Mouse (Mus musculus): ENCODE data around the gene Cd164. TPM values are rescaled to one million over a fixed set of nuclear protein-coding genes. Genes with fewer than 3 reads are reported as not detected.
"Not testable (repeated sequence)": the region's sequence is repeated elsewhere in the genome, so short reads cannot be mapped to it uniquely, and the experiment has no call there.

Cd164 gene
- polyA plus RNA-seq, 1 experiment from 2014 or later: 171 TPM

- peak overlapping the region; percentile 77 for H3K9ac ChIP-seq (ENCODE audit: low read length)
- peak overlapping the region; percentile 47 for H3K4me3 ChIP-seq (ENCODE audit: low read depth, low read length)
- peaks cover 8% of the 10 kb centered on the region for H3K4me1 ChIP-seq (ENCODE audit: control insufficient read depth, insufficient read depth, low read length)
- WGBS: 27% methylated on average over 8 of the region's 8 CpGs
- H3K36me3 ChIP-seq (ENCODE audit: control insufficient read depth, insufficient read depth, low read length): peaks cover 2% of the 10 kb centered on the region; the same call in 1 of the 2 replicates
- H3K27me3 ChIP-seq (ENCODE audit: control insufficient read depth, insufficient read depth, low read length): no peaks in the 10 kb centered on the region
- no peaks in the 10 kb centered on the region for H3K9me3 ChIP-seq (ENCODE audit: control insufficient read depth, low read length)
- no peak for ATAC-seq (ENCODE audit: insufficient number of reproducible peaks, low FRiP score, low TSS enrichment, low read depth)
- no peak overlapping the region for H3K27ac ChIP-seq (replicated peaks; ENCODE audit: low read depth, low read length)
- H3K4me2 ChIP-seq (ENCODE audit: low read depth, severe bottlenecking): peak overlapping the region; percentile 94
- no peak for DNase-seq (ENCODE audit: low spot score)
These were observed 29.9 kb upstream of the Cd164 start for GRCm38 (mm10) chr10:41489294-41489693.

DNA sequence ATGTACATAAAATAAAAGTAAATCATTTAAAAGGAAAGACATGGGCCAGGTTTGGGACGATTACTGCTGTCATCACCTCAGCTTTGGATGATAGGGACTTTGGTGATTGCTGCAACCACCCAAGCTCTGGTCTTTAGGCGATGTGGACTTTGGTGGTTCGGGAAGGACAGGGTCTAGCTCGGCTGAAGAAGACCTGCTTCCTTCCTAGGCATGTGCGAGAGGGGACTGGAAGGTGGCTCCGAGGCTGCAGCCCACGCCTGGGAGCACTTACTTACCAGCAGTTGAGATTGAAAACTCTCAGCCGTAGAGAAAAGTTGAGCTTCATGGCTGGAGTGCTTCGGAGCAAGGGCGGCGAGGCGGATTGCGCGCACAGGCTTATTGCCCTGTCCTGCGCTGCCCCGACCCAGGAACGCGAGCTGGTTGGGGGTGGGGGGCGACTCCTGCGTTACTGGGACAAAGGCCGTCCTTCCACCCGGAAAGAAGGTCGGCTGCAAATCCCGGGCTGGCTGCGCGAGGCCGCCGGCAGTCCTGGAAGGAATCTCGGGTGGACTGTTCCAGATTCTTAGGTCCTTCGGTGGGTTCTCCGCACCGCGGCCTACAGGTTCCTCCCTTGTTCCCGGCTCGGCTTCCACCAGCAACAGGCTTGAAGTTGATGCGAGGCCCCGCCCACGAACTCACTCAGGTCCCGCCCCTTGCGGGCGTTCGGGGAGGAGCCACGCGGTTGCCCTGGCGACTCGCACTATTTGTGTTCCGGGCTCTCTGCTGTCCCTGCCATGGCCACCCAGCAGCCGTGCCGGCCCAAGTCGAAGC is 29.3 kb upstream of the Cd164 start, which contains the start of the genes Smpd2 and Ppil6:
TSS of gene Smpd2 (minus strand) at position 662 of the 810 bp plus-strand sequence.
TSS of gene Ppil6 (plus strand) at position 732 of the 810 bp plus-strand sequence.
- peak within 1 kb of the TSS; percentile 94 for H3K4me2 ChIP-seq (ENCODE audit: low read depth, severe bottlenecking)
- H3K36me3 ChIP-seq (ENCODE audit: control insufficient read depth, insufficient read depth, low read length): peaks cover 1% of the 10 kb centered on the region; the same call in 1 of the 2 replicates
- H3K27me3 ChIP-seq (ENCODE audit: control insufficient read depth, insufficient read depth, low read length): no peaks in the 10 kb centered on the region
- under 1% methylated on average over 50 of the region's 50 CpGs for WGBS
- H3K27ac ChIP-seq (replicated peaks; ENCODE audit: low read depth, low read length): 0 out of 2 replicates have a peak within 1 kb of the TSS, but pooled peaks have one; percentile 2
- DNase-seq (ENCODE audit: low spot score): peak; percentile 98
- H3K9ac ChIP-seq (ENCODE audit: low read length): peak within 1 kb of the TSS; percentile 77
- no peaks in the 10 kb centered on the region for H3K9me3 ChIP-seq (ENCODE audit: control insufficient read depth, low read length)
- peaks cover 8% of the 10 kb centered on the region for H3K4me1 ChIP-seq (ENCODE audit: control insufficient read depth, insufficient read depth, low read length)
- peak within 1 kb of the TSS; percentile 47 for H3K4me3 ChIP-seq (ENCODE audit: low read depth, low read length)
- ATAC-seq (ENCODE audit: insufficient number of reproducible peaks, low FRiP score, low TSS enrichment, low read depth): peak; percentile 96

- peak overlapping the region; percentile 47 for H3K4me3 ChIP-seq (ENCODE audit: low read depth, low read length)
- WGBS: under 1% methylated on average over 29 of the region's 29 CpGs
- no peaks in the 10 kb centered on the region; the same call in 1 of the 2 replicates for H3K36me3 ChIP-seq (ENCODE audit: control insufficient read depth, insufficient read depth, low read length)
- peak overlapping the region; percentile 94 for H3K4me2 ChIP-seq (ENCODE audit: low read depth, severe bottlenecking)
- H3K27ac ChIP-seq (replicated peaks; ENCODE audit: low read depth, low read length): no peak overlapping the region
- H3K27me3 ChIP-seq (ENCODE audit: control insufficient read depth, insufficient read depth, low read length): no peaks in the 10 kb centered on the region
- ATAC-seq (ENCODE audit: insufficient number of reproducible peaks, low FRiP score, low TSS enrichment, low read depth): no peak; the same call in 1 of the 2 replicates
- no peaks in the 10 kb centered on the region for H3K9me3 ChIP-seq (ENCODE audit: control insufficient read depth, low read length)
- no peak for DNase-seq (ENCODE audit: low spot score)
- peaks cover 8% of the 10 kb centered on the region for H3K4me1 ChIP-seq (ENCODE audit: control insufficient read depth, insufficient read depth, low read length)
- H3K9ac ChIP-seq (ENCODE audit: low read length): peak overlapping the region; percentile 77
These were observed 28.7 kb upstream of the Cd164 start for GRCm38 (mm10) chr10:41490518-41490873.

DNA sequence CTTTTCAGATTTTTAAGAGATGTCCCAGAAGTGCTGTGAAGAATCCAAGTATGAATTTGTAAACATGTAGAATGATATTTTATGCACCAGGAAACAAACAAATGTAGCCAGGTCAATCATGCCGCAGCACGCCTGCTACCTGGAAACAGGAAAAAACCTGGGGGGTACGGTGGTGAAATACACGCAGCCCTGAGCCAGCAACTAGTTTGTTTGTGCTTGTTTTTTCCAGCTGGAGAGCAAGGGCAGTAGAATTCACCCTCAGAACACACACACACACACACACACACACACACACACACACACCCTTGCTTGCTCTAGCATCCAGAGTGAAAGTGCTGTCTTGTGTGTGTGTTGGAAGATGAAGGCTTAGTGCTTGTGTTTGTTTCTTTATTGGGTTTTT is 28.1 kb upstream of the Cd164 start:
- Histone ChIP-seq H3K27ac (replicated peaks; ENCODE audit: low read depth, low read length) (no peak overlapping the region), H3K9me3 (ENCODE audit: control insufficient read depth, low read length) (no peaks in the 10 kb centered on the region), H3K4me2 (ENCODE audit: low read depth, severe bottlenecking) (no peak overlapping the region), H3K9ac (ENCODE audit: low read length) (no peak overlapping the region), H3K4me1 (ENCODE audit: control insufficient read depth, insufficient read depth, low read length) (peaks cover 8% of the 10 kb centered on the region), H3K4me3 (ENCODE audit: low read depth, low read length) (no peak overlapping the region), H3K36me3 (ENCODE audit: control insufficient read depth, insufficient read depth, low read length) (no peaks in the 10 kb centered on the region; the same call in 1 of the 2 replicates), H3K27me3 (ENCODE audit: control insufficient read depth, insufficient read depth, low read length) (no peaks in the 10 kb centered on the region)
- no peak for DNase-seq (ENCODE audit: low spot score)
- no peak for ATAC-seq (ENCODE audit: insufficient number of reproducible peaks, low FRiP score, low TSS enrichment, low read depth)
- WGBS: 52% methylated on average over 4 of the region's 4 CpGs

- H3K4me2 ChIP-seq (ENCODE audit: low read depth, severe bottlenecking): no peak overlapping the region
- 71% methylated on average over 4 of the region's 4 CpGs for WGBS
- ATAC-seq (ENCODE audit: insufficient number of reproducible peaks, low FRiP score, low TSS enrichment, low read depth): no peak
- no peaks in the 10 kb centered on the region for H3K4me1 ChIP-seq (ENCODE audit: control insufficient read depth, insufficient read depth, low read length)
- H3K27me3 ChIP-seq (ENCODE audit: control insufficient read depth, insufficient read depth, low read length): no peaks in the 10 kb centered on the region
- no peaks in the 10 kb centered on the region for H3K9me3 ChIP-seq (ENCODE audit: control insufficient read depth, low read length)
- H3K9ac ChIP-seq (ENCODE audit: low read length): no peak overlapping the region
- H3K4me3 ChIP-seq (ENCODE audit: low read depth, low read length): no peak overlapping the region
- H3K36me3 ChIP-seq (ENCODE audit: control insufficient read depth, insufficient read depth, low read length): no peaks in the 10 kb centered on the region
- H3K27ac ChIP-seq (replicated peaks; ENCODE audit: low read depth, low read length): no peak overlapping the region
- DNase-seq (ENCODE audit: low spot score): no peak
These were observed 18.3 kb upstream of the Cd164 start for GRCm38 (mm10) chr10:41500941-41501340.

GRCm38 (mm10) chr10:41504996-41505395 is 14.2 kb upstream of the Cd164 start:
- ATAC-seq (ENCODE audit: insufficient number of reproducible peaks, low FRiP score, low TSS enrichment, low read depth): no peak
- Histone ChIP-seq H3K4me3 (ENCODE audit: low read depth, low read length) (no peak overlapping the region), H3K9ac (ENCODE audit: low read length) (no peak overlapping the region), H3K9me3 (ENCODE audit: control insufficient read depth, low read length) (no peaks in the 10 kb centered on the region), H3K36me3 (ENCODE audit: control insufficient read depth, insufficient read depth, low read length) (no peaks in the 10 kb centered on the region), H3K4me2 (ENCODE audit: low read depth, severe bottlenecking) (no peak overlapping the region), H3K27ac (replicated peaks; ENCODE audit: low read depth, low read length) (no peak overlapping the region), H3K27me3 (ENCODE audit: control insufficient read depth, insufficient read depth, low read length) (no peaks in the 10 kb centered on the region), H3K4me1 (ENCODE audit: control insufficient read depth, insufficient read depth, low read length) (no peaks in the 10 kb centered on the region)
- 83% methylated on average over 1 of the region's 1 CpGs for WGBS
- no peak for DNase-seq (ENCODE audit: low spot score)

- not testable (repeated sequence) for H3K9me3 ChIP-seq (ENCODE audit: control insufficient read depth, low read length); H3K4me3 ChIP-seq (ENCODE audit: low read depth, low read length); H3K36me3 ChIP-seq (ENCODE audit: control insufficient read depth, insufficient read depth, low read length); ATAC-seq (ENCODE audit: insufficient number of reproducible peaks, low FRiP score, low TSS enrichment, low read depth); H3K9ac ChIP-seq (ENCODE audit: low read length); H3K27ac ChIP-seq (replicated peaks; ENCODE audit: low read depth, low read length); H3K4me1 ChIP-seq (ENCODE audit: control insufficient read depth, insufficient read depth, low read length); H3K4me2 ChIP-seq (ENCODE audit: low read depth, severe bottlenecking); H3K27me3 ChIP-seq (ENCODE audit: control insufficient read depth, insufficient read depth, low read length)
- peak; percentile 70 for DNase-seq (ENCODE audit: low spot score)
- WGBS: 2% methylated on average over 3 of the region's 3 CpGs
These were observed 13.8 kb upstream of the Cd164 start for GRCm38 (mm10) chr10:41505446-41505845.

GRCm38 (mm10) chr10:41509160-41509559 is 10.1 kb upstream of the Cd164 start:
- Histone ChIP-seq H3K4me2 (ENCODE audit: low read depth, severe bottlenecking) (no peak overlapping the region), H3K9me3 (ENCODE audit: control insufficient read depth, low read length) (no peaks in the 10 kb centered on the region), H3K27me3 (ENCODE audit: control insufficient read depth, insufficient read depth, low read length) (no peaks in the 10 kb centered on the region), H3K4me3 (ENCODE audit: low read depth, low read length) (no peak overlapping the region), H3K9ac (ENCODE audit: low read length) (no peak overlapping the region), H3K4me1 (ENCODE audit: control insufficient read depth, insufficient read depth, low read length) (no peaks in the 10 kb centered on the region), H3K27ac (replicated peaks; ENCODE audit: low read depth, low read length) (no peak overlapping the region), H3K36me3 (ENCODE audit: control insufficient read depth, insufficient read depth, low read length) (no peaks in the 10 kb centered on the region)
- DNase-seq (ENCODE audit: low spot score) (peak; percentile 33), ATAC-seq (ENCODE audit: insufficient number of reproducible peaks, low FRiP score, low TSS enrichment, low read depth) (no peak)
- WGBS: 32% methylated on average over 2 of the region's 2 CpGs
